Mouse (Mus musculus) ES-Bruce4 (cell line): Measurements from ENCODE around the gene Crygc.

Experiments
- CTCF ChIP-seq: IDR thresholded peaks from one replicate; pipeline ENCODE4 v1.8.1; 2011; ENCODE audit warnings: low read depth, low read length
- EP300 ChIP-seq: IDR thresholded peaks from 2 replicates; pipeline ENCODE4 v1.6.1; 2011; ENCODE audit warnings: low read depth, low read length; ENCODE audit not compliant: insufficient read depth
- POLR2A ChIP-seq: IDR thresholded peaks from one replicate; pipeline ENCODE4 v1.8.1; 2011; ENCODE audit warnings: low read length; ENCODE audit not compliant: insufficient read depth

DNA sequence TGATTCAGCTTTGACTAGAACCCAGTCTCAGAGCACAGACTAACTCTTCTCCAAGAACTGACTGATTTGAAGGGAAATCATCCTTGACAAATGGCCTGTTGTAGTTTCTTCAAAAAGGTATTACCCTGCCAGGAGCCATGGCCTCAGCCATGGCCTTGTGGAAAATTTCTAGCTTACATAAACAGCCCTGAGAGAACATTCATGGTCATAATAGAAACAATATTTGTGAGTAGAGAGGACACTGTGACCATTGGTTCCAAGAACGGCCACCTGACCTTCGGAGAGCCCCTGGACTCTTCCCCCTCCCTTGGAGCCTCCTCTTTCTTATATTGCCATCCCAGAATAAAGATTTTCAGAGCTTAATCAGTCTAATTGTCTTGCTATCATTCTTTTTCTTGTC lies 30.1 kb downstream of the Crygc start:
- no peak for TF ChIP-seq EP300
- no peak for TF ChIP-seq CTCF
- TF ChIP-seq POLR2A: no peak
